Comparison of ENCODE assay signal across 8 mouse cellular contexts in the genomic region with DNA sequence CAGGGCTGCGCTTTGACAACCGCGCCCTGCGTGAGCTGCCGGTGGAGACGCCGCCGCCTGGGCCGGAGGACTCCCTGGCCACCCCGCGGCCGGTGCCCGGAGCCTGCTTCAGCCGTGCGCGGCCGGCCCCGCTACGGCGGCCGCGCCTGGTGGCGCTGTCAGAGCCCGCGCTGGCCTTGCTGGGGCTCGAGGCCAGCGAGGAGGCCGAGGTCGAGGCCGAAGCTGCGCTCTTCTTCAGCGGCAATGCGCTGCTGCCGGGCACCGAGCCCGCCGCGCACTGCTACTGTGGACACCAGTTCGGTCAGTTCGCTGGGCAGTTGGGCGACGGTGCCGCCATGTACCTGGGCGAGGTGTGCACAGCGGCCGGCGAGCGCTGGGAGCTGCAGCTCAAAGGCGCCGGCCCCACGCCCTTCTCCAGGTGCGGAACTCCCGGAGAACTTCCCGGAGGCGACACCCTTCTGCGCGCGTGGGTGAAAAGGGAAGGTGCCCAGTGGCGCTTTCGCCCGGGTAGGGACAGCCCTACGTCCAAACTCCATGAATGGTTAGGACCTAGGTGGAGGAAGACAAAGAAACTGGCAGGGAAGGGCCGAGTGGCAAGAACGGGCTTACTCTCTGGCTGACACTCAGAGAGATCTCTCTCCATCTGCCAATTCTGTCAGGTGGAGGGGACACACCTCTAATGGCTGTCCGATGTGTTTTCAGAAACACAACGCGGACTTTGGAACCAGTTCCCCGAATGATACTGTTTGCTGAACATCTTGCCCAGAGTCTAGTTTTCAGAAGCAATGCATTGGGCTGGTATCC. TPM values are rescaled to one million over a fixed set of nuclear protein-coding genes. Genes with fewer than 3 reads are reported as not detected.
DNase-seq lines count a peak whose midpoint lies in the region; ATAC-seq lines count a peak whose summit lies in the region.

No protein-coding gene starts in this region.

- WGBS in forebrain, embryonic 14.5 days = 3% methylated on average over 56 of the region's 68 CpGs

- H3K27ac ChIP-seq in forebrain, embryonic 14.5 days (ENCODE audit: low read depth, low read length) = peak overlapping the region; percentile 72; the same call in 1 of the 2 replicates

- peaks cover 50% of the 10 kb centered on the region for H3K36me3 ChIP-seq in forebrain, embryonic 14.5 days (ENCODE audit: control insufficient read depth, insufficient read depth, low read length)

- ATAC-seq in forebrain, embryonic 14.5 days = peak; percentile 63
- ATAC-seq in megakaryocyte progenitor cell, adult 5-6 weeks (replicated peaks; ENCODE audit: poor library complexity) = peak; percentile 15

- H3K4me3 ChIP-seq in forebrain, embryonic 14.5 days (ENCODE audit: low read depth, low read length) = peak overlapping the region; percentile 97

- H3K27me3 ChIP-seq in forebrain, embryonic 14.5 days (replicated peaks; ENCODE audit: control insufficient read depth, insufficient read depth, low read length) = no peaks in the 10 kb centered on the region

- peak; percentile 28 for DNase-seq in left cerebral cortex, postnatal 4 days
- DNase-seq in left cerebral cortex, adult 18-20 months (ENCODE audit: low spot score in 2 of 2) = no peak
- peak; percentile 69 for DNase-seq in adrenal gland, postnatal 36 days
- DNase-seq in forebrain, embryonic 14.5 days (ENCODE audit: low spot score) = peak; percentile 12
- peak; percentile 65 for DNase-seq in kidney, postnatal 10 days
- DNase-seq in thymus, postnatal 25 days = peak; percentile 28
- no peak for DNase-seq in layer of hippocampus, adult 18-20 months (ENCODE audit: low spot score in 2 of 2)

- intact Hi-C loops in left cerebral cortex, postnatal 4 days (cut with DNase I) = loop anchor here (10.0 kb wide), 1 partner anchor 265 kb away; no protein-coding TSS in a partner anchor

- H3K4me2 ChIP-seq in forebrain, embryonic 14.5 days (ENCODE audit: low read length) = peak overlapping the region; percentile 91

- peak overlapping the region; percentile 95 for H3K9ac ChIP-seq in forebrain, embryonic 14.5 days (ENCODE audit: low read length)

- H3K9me3 ChIP-seq in forebrain, embryonic 14.5 days (replicated peaks; ENCODE audit: control insufficient read depth, low read length) = no peaks in the 10 kb centered on the region

- peaks cover 14% of the 10 kb centered on the region for H3K4me1 ChIP-seq in forebrain, embryonic 14.5 days (ENCODE audit: control insufficient read depth, insufficient read depth, low read length)

RNA-seq across cellular contexts. Expression of a gene that starts 0.6 kb away (rescaled TPM):
- 10 to 100 TPM; 24.6 to 25.7 TPM for total RNA-seq in left cerebral cortex, postnatal 4 days (2021)
- 10 to 100 TPM; 20.1 to 23.0 TPM for total RNA-seq in left cerebral cortex, adult 18-20 months (2021)
- 10 to 100 TPM; 29.8 to 44.9 TPM for total RNA-seq in adrenal gland, postnatal 36 days (2021)
- polyA plus RNA-seq in forebrain, embryonic 14.5 days (2014; fragmentation: Nextera tagmentation; extraction: Ambion mirVana) = 20.9 and 24.7 TPM in 2 replicates
- total RNA-seq in megakaryocyte progenitor cell, adult 5-6 weeks (2015) = 10.1 and 13.4 TPM in 2 replicates
- 12.2 and 14.4 TPM in 2 replicates for total RNA-seq in megakaryocyte progenitor cell, adult 5-6 weeks (2017)
- total RNA-seq in layer of hippocampus, adult 18-20 months (2021) = 10 to 100 TPM; 19.3 to 21.1 TPM

RNA-seq across cellular contexts. Expression of a gene that starts 14.5 kb away (rescaled TPM):
- total RNA-seq in left cerebral cortex, postnatal 4 days (2021) = 10 to 100 TPM; 27.7 to 28.2 TPM
- total RNA-seq in left cerebral cortex, adult 18-20 months (2021) = 10 to 100 TPM; 20.8 to 20.9 TPM
- total RNA-seq in adrenal gland, postnatal 36 days (2021) = 10 to 100 TPM; 41.7 to 43.4 TPM
- polyA plus RNA-seq in forebrain, embryonic 14.5 days (2014; fragmentation: Nextera tagmentation; extraction: Ambion mirVana) = 39.7 and 40.3 TPM in 2 replicates
- total RNA-seq in megakaryocyte progenitor cell, adult 5-6 weeks (2015) = 27.4 and 29.7 TPM in 2 replicates
- 38.0 and 38.6 TPM in 2 replicates for total RNA-seq in megakaryocyte progenitor cell, adult 5-6 weeks (2017)
- 10 to 100 TPM; 20.7 to 23.8 TPM for total RNA-seq in layer of hippocampus, adult 18-20 months (2021)

RNA-seq across cellular contexts. Expression of a gene that starts 29.9 kb away (rescaled TPM):
- total RNA-seq in left cerebral cortex, postnatal 4 days (2021) = 10 to 100 TPM; 52.1 to 60.6 TPM
- 100 to 1,000 TPM; 107 to 114 TPM for total RNA-seq in left cerebral cortex, adult 18-20 months (2021)
- total RNA-seq in adrenal gland, postnatal 36 days (2021) = under 1 TPM; 0.56 to 0.99 TPM
- polyA plus RNA-seq in forebrain, embryonic 14.5 days (2014; fragmentation: Nextera tagmentation; extraction: Ambion mirVana) = 2.3 and 2.7 TPM in 2 replicates
- not detected in 2 replicates for total RNA-seq in megakaryocyte progenitor cell, adult 5-6 weeks (2015)
- 0.20 TPM in 1 of 2 replicates, not detected in the other for total RNA-seq in megakaryocyte progenitor cell, adult 5-6 weeks (2017)
- total RNA-seq in layer of hippocampus, adult 18-20 months (2021) = 100 to 1,000 TPM; 154 to 158 TPM

RNA-seq across cellular contexts. Expression of a gene that starts 33.5 kb away (rescaled TPM):
- 10 to 100 TPM; 36.9 to 42.1 TPM for total RNA-seq in left cerebral cortex, postnatal 4 days (2021)
- 10 to 100 TPM; 31.4 to 34.6 TPM for total RNA-seq in left cerebral cortex, adult 18-20 months (2021)
- 10 to 100 TPM; 13.4 to 16.4 TPM for total RNA-seq in adrenal gland, postnatal 36 days (2021)
- polyA plus RNA-seq in forebrain, embryonic 14.5 days (2014; fragmentation: Nextera tagmentation; extraction: Ambion mirVana) = 15.9 and 17.0 TPM in 2 replicates
- 22.2 and 24.7 TPM in 2 replicates for total RNA-seq in megakaryocyte progenitor cell, adult 5-6 weeks (2015)
- 16.6 and 35.5 TPM in 2 replicates for total RNA-seq in megakaryocyte progenitor cell, adult 5-6 weeks (2017)
- total RNA-seq in layer of hippocampus, adult 18-20 months (2021) = 10 to 100 TPM; 29.5 to 30.4 TPM

RNA-seq across cellular contexts. Expression of a gene that starts 39.0 kb away (rescaled TPM):
- 10 to 100 TPM; 40.0 to 42.8 TPM for total RNA-seq in left cerebral cortex, postnatal 4 days (2021)
- total RNA-seq in left cerebral cortex, adult 18-20 months (2021) = 10 to 100 TPM; 15.2 to 15.8 TPM
- total RNA-seq in adrenal gland, postnatal 36 days (2021) = 10 to 100 TPM in 1 of 2 experiments, 1 to 10 TPM in 1; 9.9 to 14.3 TPM
- 18.4 and 25.4 TPM in 2 replicates for polyA plus RNA-seq in forebrain, embryonic 14.5 days (2014; fragmentation: Nextera tagmentation; extraction: Ambion mirVana)
- 4.0 and 5.6 TPM in 2 replicates for total RNA-seq in megakaryocyte progenitor cell, adult 5-6 weeks (2015)
- 9.8 and 12.0 TPM in 2 replicates for total RNA-seq in megakaryocyte progenitor cell, adult 5-6 weeks (2017)
- total RNA-seq in layer of hippocampus, adult 18-20 months (2021) = 10 to 100 TPM; 12.4 to 12.5 TPM

Comparison
In these comparisons a context has a peak if more than half of its experiments do, and no peak if none do; other contexts are left out.
1. DNase-seq: peak in left cerebral cortex, postnatal 4 days (single experiment), adrenal gland, postnatal 36 days (2 of 2), forebrain, embryonic 14.5 days (single experiment), kidney, postnatal 10 days (single experiment) and thymus, postnatal 25 days (single experiment); none in left cerebral cortex, adult 18-20 months (0 of 2) and layer of hippocampus, adult 18-20 months (0 of 2).
2. RNA of a gene that starts 29.9 kb away (total RNA-seq): 154 to 158 TPM in layer of hippocampus, adult 18-20 months, 107 to 114 TPM in left cerebral cortex, adult 18-20 months and 52.1 to 60.6 TPM in left cerebral cortex, postnatal 4 days; 0.56 to 0.99 TPM in adrenal gland, postnatal 36 days and 0.20 TPM in megakaryocyte progenitor cell, adult 5-6 weeks; every median in the first group is over 10 times any median in the second.